Mouse (Mus musculus) CH12.LX (cell line): ENCODE data around the gene Tpst2. TPM values are rescaled to one million over a fixed set of nuclear protein-coding genes. Genes with fewer than 3 reads are reported as not detected.

Experiments used
- DNase-seq: peaks from one replicate; pipeline ENCODE4 v3.0.0-alpha.2; 2013; ENCODE audit errors: extremely low read depth
- H3K27ac ChIP-seq: 2 replicates; pipeline ENCODE4 v1.5.1; 2012; ENCODE audit warnings: low read depth, mild to moderate bottlenecking, control low read depth, moderate library complexity; ENCODE audit not compliant: insufficient read depth
- H3K27me3 ChIP-seq: replicated peaks from 2 replicates; pipeline ENCODE3; 2012; ENCODE audit warnings: inconsistent platforms
- H3K36me3 ChIP-seq, 2 experiments: replicated peaks in 1 of 2; 2 replicates each; pipeline versions ENCODE3 to v1.6.1; 2012; ENCODE audit warnings: inconsistent platforms in 1 of 2, low read length in 1 of 2, mild to moderate bottlenecking in 1 of 2, mixed read lengths in 1 of 2, moderate library complexity in 1 of 2; ENCODE audit not compliant: control insufficient read depth in 1 of 2, insufficient read depth in 1 of 2
- H3K4me1 ChIP-seq, 2 experiments: 2 replicates each; pipeline ENCODE4 v1.6.1; 2012; ENCODE audit warnings: inconsistent platforms in 1 of 2, moderate library complexity in 1 of 2; ENCODE audit not compliant: insufficient read depth in 2 of 2, control insufficient read depth in 1 of 2
- H3K4me2 ChIP-seq: 2 replicates; pipeline ENCODE4 v1.6.1; 2012; ENCODE audit warnings: low read depth, mild to moderate bottlenecking, control low read depth; ENCODE audit not compliant: poor library complexity, insufficient read depth, severe bottlenecking
- H3K4me3 ChIP-seq, 3 experiments: fragments of 150-350 bp in 1 of 3; sonication (generic) in 1 of 3; replicated peaks in 1 of 3; 2 replicates each; pipeline versions ENCODE3 to v1.5.1; 2011 to 2012; ENCODE audit warnings: low read depth in 2 of 3, low read length in 2 of 3, mild to moderate bottlenecking in 2 of 3, moderate library complexity in 2 of 3, control low read depth in 1 of 3, improper control_type of control experiment in 1 of 3, inconsistent platforms in 1 of 3, mixed read lengths in 1 of 3; ENCODE audit not compliant: poor library complexity in 1 of 3
- H3K79me2 ChIP-seq: replicated peaks from 2 replicates; pipeline ENCODE4 v1.6.1; 2012; ENCODE audit warnings: mild to moderate bottlenecking, moderate library complexity; ENCODE audit not compliant: control insufficient read depth, poor library complexity, insufficient read depth, severe bottlenecking; ENCODE audit errors: extremely low read depth
- H3K9ac ChIP-seq: 2 replicates; pipeline ENCODE4 v1.6.1; 2012; ENCODE audit warnings: low read depth, mild to moderate bottlenecking, control low read depth, moderate library complexity; ENCODE audit not compliant: insufficient read depth
- H3K9me3 ChIP-seq: replicated peaks from 2 replicates; pipeline ENCODE3; 2012; ENCODE audit warnings: low read length, inconsistent platforms, mixed read lengths
- BHLHE40 ChIP-seq: IDR thresholded peaks from 2 replicates; pipeline ENCODE4 v1.6.1; 2011; ENCODE audit warnings: mild to moderate bottlenecking, low read depth, low read length, improper control_type of control experiment
- CTCF ChIP-seq, 2 experiments: IDR thresholded peaks in 1 of 2; conservative IDR thresholded peaks in 1 of 2; 2 replicates each; pipeline ENCODE4 v1.5.1; 2011 to 2012; ENCODE audit warnings: low read depth in 2 of 2, low read length in 2 of 2, improper control_type of control experiment in 1 of 2, inconsistent platforms in 1 of 2, mild to moderate bottlenecking in 1 of 2, moderate library complexity in 1 of 2
- ELF1 ChIP-seq: IDR thresholded peaks from 2 replicates; pipeline ENCODE4 v1.6.1; 2014; ENCODE audit warnings: low read depth, mild to moderate bottlenecking, inconsistent platforms, low read length, improper control_type of control experiment
- ETS1 ChIP-seq: conservative IDR thresholded peaks from 2 replicates; pipeline ENCODE4 v1.6.1; 2012; ENCODE audit warnings: low read depth, mild to moderate bottlenecking, inconsistent platforms, low read length, improper control_type of control experiment, moderate library complexity
- HCFC1 ChIP-seq: IDR thresholded peaks from 2 replicates; pipeline ENCODE4 v1.6.1; 2012; ENCODE audit warnings: low read depth, mild to moderate bottlenecking, inconsistent platforms, low read length, improper control_type of control experiment
- JUN ChIP-seq: IDR thresholded peaks from 2 replicates; pipeline ENCODE4 v1.6.1; 2011; ENCODE audit warnings: low read depth, mild to moderate bottlenecking, low read length, improper control_type of control experiment, moderate library complexity; ENCODE audit not compliant: insufficient read depth
- JUND ChIP-seq: conservative IDR thresholded peaks from 2 replicates; pipeline ENCODE4 v1.6.1; 2011; ENCODE audit warnings: low read depth, low read length, improper control_type of control experiment
- KAT2A ChIP-seq: IDR thresholded peaks from 2 replicates; pipeline ENCODE4 v1.6.1; 2012; ENCODE audit warnings: low read length, improper control_type of control experiment, inconsistent platforms; ENCODE audit not compliant: insufficient replicate concordance
- MAX ChIP-seq: IDR thresholded peaks from 2 replicates; pipeline ENCODE4 v1.6.1; 2011; ENCODE audit warnings: low read length, improper control_type of control experiment
- MAZ ChIP-seq: IDR thresholded peaks from 2 replicates; pipeline ENCODE4 v1.6.1; 2012; ENCODE audit warnings: low read depth, mild to moderate bottlenecking, inconsistent platforms, low read length, improper control_type of control experiment, moderate library complexity
- MEF2A ChIP-seq: IDR thresholded peaks from 2 replicates; pipeline ENCODE4 v1.6.1; 2014; ENCODE audit warnings: low read depth, mild to moderate bottlenecking, inconsistent platforms, low read length, improper control_type of control experiment, borderline replicate concordance
- MXI1 ChIP-seq: IDR thresholded peaks from 2 replicates; pipeline ENCODE4 v1.6.1; 2011; ENCODE audit warnings: mild to moderate bottlenecking, low read depth, low read length, improper control_type of control experiment
- MYC ChIP-seq: IDR thresholded peaks from 2 replicates; pipeline ENCODE4 v1.6.1; 2011; ENCODE audit warnings: low read depth, mild to moderate bottlenecking, improper control_type of control experiment, low read length
- PAX5 ChIP-seq: IDR thresholded peaks from 2 replicates; pipeline ENCODE4 v1.6.1; 2012; ENCODE audit warnings: low read length, inconsistent platforms, mixed read lengths
- POLR2A ChIP-seq: IDR thresholded peaks from 2 replicates; pipeline ENCODE4 v1.6.1; 2011; ENCODE audit warnings: low read depth, mild to moderate bottlenecking, improper control_type of control experiment, low read length
- RAD21 ChIP-seq: IDR thresholded peaks from 2 replicates; pipeline ENCODE4 v1.6.1; 2011; ENCODE audit warnings: low read depth, mild to moderate bottlenecking, low read length, improper control_type of control experiment, moderate library complexity
- SMC3 ChIP-seq: IDR thresholded peaks from 2 replicates; pipeline ENCODE4 v1.6.1; 2011; ENCODE audit warnings: low read depth, low read length, improper control_type of control experiment
- TBP ChIP-seq: conservative IDR thresholded peaks from 2 replicates; pipeline ENCODE4 v1.6.1; 2011; ENCODE audit warnings: low read depth, low read length, improper control_type of control experiment
- TCF12 ChIP-seq: IDR thresholded peaks from 2 replicates; pipeline ENCODE4 v1.6.1; 2014; ENCODE audit warnings: low read depth, mild to moderate bottlenecking, inconsistent platforms, low read length, improper control_type of control experiment
- UBTF ChIP-seq: IDR thresholded peaks from 2 replicates; pipeline ENCODE4 v1.6.1; 2012; ENCODE audit warnings: low read depth, mild to moderate bottlenecking, inconsistent platforms, low read length, improper control_type of control experiment, moderate library complexity
- USF1 ChIP-seq: IDR thresholded peaks from 2 replicates; pipeline ENCODE4 v1.6.1; 2014; ENCODE audit warnings: low read depth, mild to moderate bottlenecking, inconsistent platforms, low read length, improper control_type of control experiment
- USF2 ChIP-seq: conservative IDR thresholded peaks from 2 replicates; pipeline ENCODE4 v1.6.1; 2011; ENCODE audit warnings: low read depth, low read length, improper control_type of control experiment
- ZC3H11A ChIP-seq: IDR thresholded peaks from 2 replicates; pipeline ENCODE4 v1.6.1; 2012; ENCODE audit warnings: low read depth, mild to moderate bottlenecking, inconsistent platforms, low read length, improper control_type of control experiment
- ZNF384 ChIP-seq: IDR thresholded peaks from 2 replicates; pipeline ENCODE4 v1.6.1; 2012; ENCODE audit warnings: low read depth, low read length, improper control_type of control experiment, inconsistent platforms
- dilution Hi-C: fragments of 300-500 bp; cut with MboI; formaldehyde crosslinking; loops from 2 replicates; pipeline ENCODE4 v1.14.3; 2020; ENCODE audit warnings: low sequenced_read_pairs; ENCODE audit not compliant: extremely low pct_unique_long_range_greater_than_20kb, extremely low pct_ligation_motif_present
- in situ Hi-C: fragments of 300-500 bp; cut with MboI; formaldehyde crosslinking; loops from 3 replicates; pipeline ENCODE4 v1.14.3; 2019; ENCODE audit warnings: low sequenced_read_pairs, low pct_ligation_motif_present, low pct_unique_long_range_greater_than_20kb, mixed read lengths
- polyA plus RNA-seq: library from polyadenylated mRNA; unstranded; fragments of >175 nt; gene quantifications from 2 replicates; pipeline ENCODE4 v1.2.1, GENCODE M21; 2012; ENCODE audit warnings: low read depth; ENCODE audit not compliant: insufficient read length
- total RNA-seq, 2 experiments: library from RNA; depleted of rRNA; stranded (reverse); fragments of 300-350 nt in 1 of 2; fragments of >200 nt in 1 of 2; gene quantifications; 2 replicates each; pipeline ENCODE4 v1.2.3; 2012 to 2014

Tpst2 gene
- total and polyA plus RNA-seq, 3 experiments = 12.6 to 20.7 (median 15.6) TPM

DNA sequence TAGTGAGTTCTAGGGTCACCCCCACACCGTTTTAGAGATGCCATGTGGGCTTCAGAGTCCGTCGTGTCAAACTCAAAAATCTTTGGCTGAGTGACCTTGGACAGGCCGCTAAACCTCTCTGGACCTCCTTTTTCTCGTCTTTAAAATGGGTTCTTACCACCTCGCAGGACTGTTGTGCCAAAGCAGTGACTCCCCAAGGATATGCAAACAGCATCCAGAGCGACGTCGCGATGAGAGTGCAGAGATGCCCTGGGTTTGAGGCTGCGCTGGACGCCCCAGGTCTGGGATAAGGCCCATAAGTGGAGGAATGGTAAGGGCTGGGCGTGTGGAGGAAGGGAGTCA, 48.6 kb upstream of the Tpst2 start:
- H3K36me3 ChIP-seq = no peaks in the 10 kb centered on the region
- H3K4me2 ChIP-seq = no peak overlapping the region
- no peak for TF ChIP-seq JUN
- no peak for TF ChIP-seq TBP
- no peak for TF ChIP-seq CTCF (conservative IDR thresholded peaks at IDR 0.05 in 1 of 2, IDR thresholded peaks at IDR 0.05 in 1 of 2; ENCODE audit: low read depth in 2 of 2, low read length in 2 of 2)
- TF ChIP-seq POLR2A = no peak
- no peak for TF ChIP-seq PAX5
- TF ChIP-seq ZC3H11A = no peak
- TF ChIP-seq USF2 = no peak
- no peak for TF ChIP-seq MXI1
- no peak for TF ChIP-seq BHLHE40
- no peak for TF ChIP-seq UBTF
- TF ChIP-seq ETS1 = no peak
- TF ChIP-seq MYC = no peak
- no peak for TF ChIP-seq ZNF384
- no peak for TF ChIP-seq ELF1
- TF ChIP-seq RAD21 = no peak
- no peaks in the 10 kb centered on the region for H3K79me2 ChIP-seq
- H3K9me3 ChIP-seq = no peaks in the 10 kb centered on the region
- dilution Hi-C loops (no loop called here), in situ Hi-C loops (loop anchor here (25.0 kb wide), 1 partner anchor 809 kb away; no protein-coding TSS in a partner anchor)
- H3K27me3 ChIP-seq = peaks cover 51% of the 10 kb centered on the region
- no peak overlapping the region for H3K9ac ChIP-seq
- H3K4me1 ChIP-seq = no peaks in the 10 kb centered on the region
- no peak overlapping the region for H3K27ac ChIP-seq
- DNase-seq = no peak
- H3K4me3 ChIP-seq = no peak overlapping the region

DNA sequence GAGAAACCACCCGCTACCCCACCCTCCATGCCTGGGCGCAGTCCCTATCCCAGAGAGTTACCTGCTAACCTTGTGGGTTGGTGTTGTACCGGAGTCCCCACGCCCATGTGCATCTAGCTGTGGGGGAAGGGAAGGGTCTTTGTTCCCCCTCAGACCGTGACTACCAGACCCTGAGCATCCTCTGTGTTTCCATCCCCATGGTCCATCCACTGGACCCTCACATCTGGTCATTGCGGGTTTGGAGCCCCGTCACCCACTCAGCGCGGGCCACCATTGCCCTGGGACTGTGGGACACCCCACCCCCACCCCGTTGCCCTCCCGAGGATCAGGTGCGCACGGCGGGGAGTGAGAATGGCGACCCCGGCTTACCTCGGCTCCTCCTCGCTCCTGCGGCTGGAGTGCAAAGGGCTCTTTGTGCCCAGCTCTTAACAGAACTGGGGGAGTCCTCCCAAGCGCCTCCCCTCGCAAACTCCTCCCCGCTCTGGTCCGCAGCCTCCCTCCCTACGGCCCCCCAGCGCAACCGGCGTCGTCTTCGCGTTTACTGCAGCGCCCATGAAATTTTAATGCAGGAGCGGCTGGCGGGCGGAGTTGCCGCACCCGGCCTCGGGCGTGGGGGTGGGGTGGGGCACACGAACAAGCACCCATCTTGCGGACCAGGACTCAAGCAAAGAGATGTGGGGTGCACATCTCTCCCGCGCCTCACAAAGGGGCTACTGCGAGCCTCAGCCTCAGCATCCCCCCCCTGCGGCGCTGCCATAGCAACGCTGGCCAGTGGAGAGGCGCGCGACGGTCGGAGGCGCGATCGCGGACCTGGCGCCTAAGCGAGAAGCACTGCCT, 48.0 kb upstream of the Tpst2 start:
- no peak for DNase-seq
- H3K4me1 ChIP-seq = no peaks in the 10 kb centered on the region
- TF ChIP-seq ELF1 (no peak), KAT2A (no peak), SMC3 (no peak), USF1 (no peak), MAX (no peak), MEF2A (no peak), HCFC1 (no peak), JUND (no peak), TCF12 (no peak), MAZ (no peak)
- dilution Hi-C loops (no loop called here), in situ Hi-C loops (loop anchor here (25.0 kb wide), 1 partner anchor 809 kb away; no protein-coding TSS in a partner anchor)
- H3K9ac ChIP-seq = no peak overlapping the region
- no peak overlapping the region for H3K4me2 ChIP-seq
- no peaks in the 10 kb centered on the region for H3K79me2 ChIP-seq
- H3K27ac ChIP-seq = no peak overlapping the region
- H3K36me3 ChIP-seq = no peaks in the 10 kb centered on the region
- peaks cover 48% of the 10 kb centered on the region for H3K27me3 ChIP-seq
- H3K4me3 ChIP-seq = no peak overlapping the region
- H3K9me3 ChIP-seq = no peaks in the 10 kb centered on the region
